Mouse (Mus musculus): ENCODE measurements at regions not wholly inside any gene's neighbourhood (a gene's known extent, or its start where the extent isn't known, plus 50 kb on each side); places are given as distances from the start of the nearest gene placed in this dataset.
A peak's percentile ranks its signal among the peaks of the same experiment; 100 is the strongest.

GRCm38 (mm10) chr14:28784106-28784633 lies 233.8 kb upstream of the Lrtm1 start:
- H3K27ac ChIP-seq (replicated peaks), result no peak overlapping the region
- no peaks in the 10 kb centered on the region for H3K27me3 ChIP-seq (ENCODE audit: low read depth, poor library complexity, severe bottlenecking)
- 88% methylated on average over 6 of the region's 6 CpGs for WGBS
- DNase-seq (ENCODE audit: low spot score), result no peak
- H3K4me3 ChIP-seq, result no peak overlapping the region
- no peaks in the 10 kb centered on the region for H3K9me3 ChIP-seq (replicated peaks)
- H3K4me1 ChIP-seq, result no peaks in the 10 kb centered on the region
- H3K36me3 ChIP-seq, result no peaks in the 10 kb centered on the region

GRCm38 (mm10) chr14:28798290-28798689 lies 219.7 kb upstream of the Lrtm1 start:
- 3% methylated on average over 4 of the region's 4 CpGs for WGBS
- no peaks in the 10 kb centered on the region for H3K36me3 ChIP-seq
- peak overlapping the region; percentile 31 for H3K4me3 ChIP-seq
- H3K4me1 ChIP-seq, result peaks cover 13% of the 10 kb centered on the region
- no peak for DNase-seq (ENCODE audit: low spot score)
- H3K27ac ChIP-seq (replicated peaks), result no peak overlapping the region
- H3K9me3 ChIP-seq (replicated peaks), result no peaks in the 10 kb centered on the region
- H3K27me3 ChIP-seq (ENCODE audit: low read depth, poor library complexity, severe bottlenecking), result peaks cover 13% of the 10 kb centered on the region

GRCm38 (mm10) chr14:28801681-28802080 lies 216.3 kb upstream of the Lrtm1 start:
- peaks cover 13% of the 10 kb centered on the region for H3K27me3 ChIP-seq (ENCODE audit: low read depth, poor library complexity, severe bottlenecking)
- no peaks in the 10 kb centered on the region for H3K9me3 ChIP-seq (replicated peaks)
- no peak overlapping the region for H3K27ac ChIP-seq (replicated peaks)
- 78% methylated on average over 4 of the region's 4 CpGs for WGBS
- no peaks in the 10 kb centered on the region for H3K36me3 ChIP-seq
- no peak overlapping the region for H3K4me3 ChIP-seq
- no peak for DNase-seq (ENCODE audit: low spot score)
- peaks cover 13% of the 10 kb centered on the region for H3K4me1 ChIP-seq

GRCm38 (mm10) chr14:28802126-28802525 lies 215.9 kb upstream of the Lrtm1 start:
- no peak overlapping the region for H3K27ac ChIP-seq (replicated peaks)
- H3K9me3 ChIP-seq (replicated peaks), result no peaks in the 10 kb centered on the region
- no peak for DNase-seq (ENCODE audit: low spot score)
- H3K4me1 ChIP-seq, result peaks cover 13% of the 10 kb centered on the region
- H3K27me3 ChIP-seq (ENCODE audit: low read depth, poor library complexity, severe bottlenecking), result peaks cover 13% of the 10 kb centered on the region
- no peaks in the 10 kb centered on the region for H3K36me3 ChIP-seq
- no peak overlapping the region for H3K4me3 ChIP-seq
- 87% methylated on average over 5 of the region's 5 CpGs for WGBS

- Histone ChIP-seq H3K9me3 (replicated peaks) (no peaks in the 10 kb centered on the region), H3K27ac (replicated peaks) (no peak overlapping the region), H3K4me1 (peaks cover 9% of the 10 kb centered on the region), H3K4me3 (no peak overlapping the region), H3K36me3 (no peaks in the 10 kb centered on the region), H3K27me3 (ENCODE audit: low read depth, poor library complexity, severe bottlenecking) (no peaks in the 10 kb centered on the region)
- no peak for DNase-seq (ENCODE audit: low spot score)
- 94% methylated on average over 4 of the region's 4 CpGs for WGBS
Measured at GRCm38 (mm10) chr14:28808094-28808493, 209.9 kb upstream of the Lrtm1 start.

- Histone ChIP-seq H3K27me3 (ENCODE audit: low read depth, poor library complexity, severe bottlenecking) (no peaks in the 10 kb centered on the region), H3K27ac (replicated peaks) (peak overlapping the region; percentile 68; the same call in 1 of the 2 replicates), H3K4me3 (no peak overlapping the region), H3K4me1 (peaks cover 9% of the 10 kb centered on the region), H3K9me3 (replicated peaks) (no peaks in the 10 kb centered on the region), H3K36me3 (no peaks in the 10 kb centered on the region)
- DNase-seq (ENCODE audit: low spot score), result no peak
- 58% methylated on average over 5 of the region's 5 CpGs for WGBS
Measured at GRCm38 (mm10) chr14:28809355-28809754, 208.7 kb upstream of the Lrtm1 start.

- H3K9me3 ChIP-seq (replicated peaks), result no peaks in the 10 kb centered on the region
- H3K36me3 ChIP-seq, result no peaks in the 10 kb centered on the region
- 0 out of 2 replicates have a peak, but pooled peaks cover 1% of the 10 kb centered on the region for H3K4me1 ChIP-seq
- H3K27ac ChIP-seq (replicated peaks), result no peak overlapping the region
- DNase-seq (ENCODE audit: low spot score), result no peak
- WGBS, result 88% methylated on average over 5 of the region's 5 CpGs
- no peak overlapping the region for H3K4me3 ChIP-seq
- no peaks in the 10 kb centered on the region for H3K27me3 ChIP-seq (ENCODE audit: low read depth, poor library complexity, severe bottlenecking)
Measured at GRCm38 (mm10) chr14:28820970-28821369, 197.0 kb upstream of the Lrtm1 start.

GRCm38 (mm10) chr14:28827186-28827585 lies 190.8 kb upstream of the Lrtm1 start:
- 84% methylated on average over 6 of the region's 6 CpGs for WGBS
- Histone ChIP-seq H3K4me1 (no peaks in the 10 kb centered on the region), H3K36me3 (no peaks in the 10 kb centered on the region), H3K9me3 (replicated peaks) (no peaks in the 10 kb centered on the region), H3K27me3 (ENCODE audit: low read depth, poor library complexity, severe bottlenecking) (no peaks in the 10 kb centered on the region), H3K27ac (replicated peaks) (no peak overlapping the region), H3K4me3 (no peak overlapping the region)
- DNase-seq (ENCODE audit: low spot score), result no peak

- Histone ChIP-seq H3K36me3 (no peaks in the 10 kb centered on the region), H3K4me3 (no peak overlapping the region), H3K27ac (replicated peaks) (no peak overlapping the region), H3K4me1 (no peaks in the 10 kb centered on the region), H3K27me3 (ENCODE audit: low read depth, poor library complexity, severe bottlenecking) (no peaks in the 10 kb centered on the region), H3K9me3 (replicated peaks) (no peaks in the 10 kb centered on the region)
- no peak for DNase-seq (ENCODE audit: low spot score)
Measured at GRCm38 (mm10) chr14:28837117-28837516, 180.9 kb upstream of the Lrtm1 start.

- no peak for DNase-seq (ENCODE audit: low spot score)
- Histone ChIP-seq H3K36me3 (no peaks in the 10 kb centered on the region), H3K27me3 (ENCODE audit: low read depth, poor library complexity, severe bottlenecking) (no peaks in the 10 kb centered on the region), H3K4me1 (no peaks in the 10 kb centered on the region; the same call in 1 of the 2 replicates), H3K4me3 (no peak overlapping the region), H3K9me3 (replicated peaks) (no peaks in the 10 kb centered on the region), H3K27ac (replicated peaks) (no peak overlapping the region)
- 17% methylated on average over 2 of the region's 2 CpGs for WGBS
Measured at GRCm38 (mm10) chr14:28848831-28849590, 169.0 kb upstream of the Lrtm1 start.

All from midbrain, embryonic 10.5 days (tissue).